ENCODE assay signal across 21 mouse cellular contexts in the genomic region with DNA sequence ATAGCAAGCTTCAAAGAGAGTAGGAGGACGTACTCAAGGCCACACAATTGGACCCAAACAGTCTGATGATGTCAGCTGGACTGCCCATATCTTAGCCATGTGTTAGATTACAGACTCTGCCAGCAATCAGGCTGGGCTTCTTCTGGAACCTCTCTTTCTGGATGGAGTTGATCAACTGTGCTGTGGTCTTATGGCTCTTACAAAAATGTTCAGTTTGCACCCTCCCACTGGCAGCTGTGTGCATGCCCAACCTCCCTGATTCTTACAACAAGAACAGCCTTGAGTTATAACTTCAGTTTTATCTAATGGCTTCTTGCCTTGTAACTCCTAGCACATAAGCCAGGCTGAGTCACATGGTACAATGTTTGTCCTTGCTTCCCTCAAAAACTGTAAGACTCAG.
"Had no signal": no experiment of that assay in that cellular context is flagged by ENCODE, and none has a peak within 500 bp of the region (broad histone marks: within the 10 kb centered on the region; RNA-seq: fewer than 3 reads in every experiment).

No protein-coding gene starts in this region.

- H3K27me3 ChIP-seq: limb, embryonic 13.5 days; lung, embryonic 15.5 days; stomach, embryonic 15.5 days had no signal

- H3K36me3 ChIP-seq: limb, embryonic 10.5 days; limb, embryonic 13.5 days; lung, embryonic 15.5 days; midbrain, embryonic 10.5 days; stomach, embryonic 15.5 days had no signal

- H3K4me1 ChIP-seq: limb, embryonic 10.5 days; limb, embryonic 13.5 days; lung, embryonic 15.5 days; midbrain, embryonic 10.5 days; stomach, embryonic 15.5 days had no signal

- H3K27ac ChIP-seq: kidney, postnatal 0 days; layer of hippocampus, adult 2 months; limb, embryonic 10.5 days; limb, embryonic 13.5 days; liver, embryonic 14.5 days; lung, embryonic 15.5 days; midbrain, embryonic 10.5 days; stomach, embryonic 15.5 days had no signal

- DNase-seq: kidney, adult 2 months; kidney, postnatal 25 days; layer of hippocampus, adult 9-11 months; liver; liver, postnatal 0 days; lung, postnatal 10 days; lung, postnatal 36 days; midbrain, embryonic 14.5 days; retina, postnatal 1 day; right cerebral cortex, postnatal 25 days; spleen, adult 18-20 months; thymus, postnatal 25 days had no signal

- H3K4me3 ChIP-seq: layer of hippocampus, adult 2 months; limb, embryonic 10.5 days; limb, embryonic 13.5 days; lung, embryonic 15.5 days; megakaryocyte, embryonic 14.5 days; midbrain, embryonic 10.5 days; stomach, embryonic 15.5 days had no signal
